Mouse (Mus musculus) cerebellum, adult 2 months (tissue): ENCODE measurements around the gene Gp1ba. TPM values are rescaled to one million over a fixed set of nuclear protein-coding genes. Genes with fewer than 3 reads are reported as not detected.

Source experiments
- DNase-seq, 2 experiments: peaks; one replicate each; pipeline ENCODE4 v3.0.0; 2021
- H3K27ac ChIP-seq: fragments of 200-500 bp; 2 replicates; pipeline ENCODE4 v1.5.1; 2012; ENCODE audit warnings: low read length, control low read depth, inconsistent platforms; ENCODE audit not compliant: insufficient read depth
- H3K27me3 ChIP-seq: fragments of 200-500 bp; 2 replicates; pipeline ENCODE4 v1.6.1; 2012; ENCODE audit warnings: inconsistent platforms, mild to moderate bottlenecking, low read length, moderate library complexity; ENCODE audit not compliant: control insufficient read depth, insufficient read depth
- H3K4me1 ChIP-seq: fragments of 200-500 bp; 2 replicates; pipeline ENCODE4 v1.6.1; 2011; ENCODE audit warnings: low read length; ENCODE audit not compliant: control insufficient read depth, insufficient read depth
- H3K4me3 ChIP-seq: fragments of 200-500 bp; replicated peaks from 2 replicates; pipeline ENCODE3; 2011; ENCODE audit warnings: mild to moderate bottlenecking, low read depth, low read length, control low read depth; ENCODE audit not compliant: insufficient read depth
- CTCF ChIP-seq: fragments of 200-500 bp; IDR thresholded peaks from 2 replicates; pipeline ENCODE4 v1.5.1; 2011; ENCODE audit warnings: low read depth, mild to moderate bottlenecking, control low read depth, low read length, moderate library complexity, borderline replicate concordance; ENCODE audit not compliant: insufficient read depth
- POLR2A ChIP-seq: fragments of 200-500 bp; IDR thresholded peaks from 2 replicates; pipeline ENCODE4 v1.6.1; 2011; ENCODE audit warnings: low read length, control low read depth, borderline replicate concordance; ENCODE audit not compliant: insufficient read depth
- WGBS: fragments of 180-500 bp; shearing (Covaris S2); methylation state at CpG from one replicate; pipeline ENCODE4 v1.1.7; 2018; 5-methylcytosine and 5-hydroxymethylcytosine counted together
- polyA plus RNA-seq: library from polyadenylated mRNA; depleted of rRNA; stranded (reverse); fragments of >200 nt; gene quantifications from 2 replicates; pipeline ENCODE4 v1.2.3, GENCODE M21; 2012

Gene Gp1ba
- polyA plus RNA-seq, 1 experiment: not detected

GRCm38 (mm10) chr11:70652884-70653344 is 14.0 kb downstream of the Gp1ba start:
- Histone ChIP-seq H3K4me1 (peaks cover 13% of the 10 kb centered on the region), H3K4me3 (peak overlapping the region; percentile 99), H3K27me3 (no peaks in the 10 kb centered on the region), H3K27ac (no peak overlapping the region)
- WGBS: 48% methylated on average over 6 of the region's 6 CpGs
- DNase-seq: peak in 1 of 2 experiments; percentile 8
- no peak for TF ChIP-seq POLR2A
- no peak for TF ChIP-seq CTCF

- peak; percentile 66 for DNase-seq
- WGBS: 1% methylated on average over 63 of the region's 63 CpGs
- Histone ChIP-seq H3K27ac (peak overlapping the region; percentile 98), H3K4me1 (peaks cover 13% of the 10 kb centered on the region), H3K4me3 (peak overlapping the region; percentile 99), H3K27me3 (no peaks in the 10 kb centered on the region)
- TF ChIP-seq CTCF (no peak), POLR2A (no peak; the same call in 1 of the 2 replicates)
Measured at GRCm38 (mm10) chr11:70653345-70654197, 14.6 kb downstream of the Gp1ba start.

GRCm38 (mm10) chr11:70654198-70654922 is 15.4 kb downstream of the Gp1ba start, which contains the start of gene Pfn1:
Gene Pfn1, minus strand, starts transcription at chr11:70654644.
- under 1% methylated on average over 61 of the region's 61 CpGs for WGBS
- H3K4me3 ChIP-seq: peak within 1 kb of the TSS; percentile 99
- peak; percentile 80 to 81 for DNase-seq
- peaks cover 10% of the 10 kb centered on the region for H3K4me1 ChIP-seq
- H3K27me3 ChIP-seq: no peaks in the 10 kb centered on the region
- peak within 1 kb of the TSS; percentile 98 for H3K27ac ChIP-seq
- TF ChIP-seq CTCF (no peak), POLR2A (peak; percentile 58)

GRCm38 (mm10) chr11:70654923-70655570 is 16.1 kb downstream of the Gp1ba start:
- H3K4me1 ChIP-seq: peaks cover 9% of the 10 kb centered on the region
- peak; percentile 88 for DNase-seq
- H3K27ac ChIP-seq: peak overlapping the region; percentile 70
- under 1% methylated on average over 48 of the region's 48 CpGs for WGBS
- peak overlapping the region; percentile 99 for H3K4me3 ChIP-seq
- TF ChIP-seq POLR2A (peak; percentile 66; the same call in 1 of the 2 replicates), CTCF (no peak)
- H3K27me3 ChIP-seq: no peaks in the 10 kb centered on the region

GRCm38 (mm10) chr11:70655571-70656455 is 16.9 kb downstream of the Gp1ba start:
- H3K27ac ChIP-seq: peak overlapping the region; percentile 70; the same call in 1 of the 2 replicates
- WGBS: 1% methylated on average over 61 of the region's 61 CpGs

GRCm38 (mm10) chr11:70656456-70656927 is 17.6 kb downstream of the Gp1ba start:
- DNase-seq: peak in 1 of 2 experiments; percentile 42
- Histone ChIP-seq H3K27me3 (no peaks in the 10 kb centered on the region), H3K4me1 (peaks cover 9% of the 10 kb centered on the region), H3K27ac (no peak overlapping the region), H3K4me3 (peak overlapping the region; percentile 99)
- TF ChIP-seq POLR2A (no peak), CTCF (no peak)
- 19% methylated on average over 16 of the region's 16 CpGs for WGBS

More at GRCm38 (mm10) chr11:70655571-70656455, 16.9 kb downstream of the Gp1ba start:
- TF ChIP-seq CTCF (no peak), POLR2A (no peak)
- Histone ChIP-seq H3K4me3 (peak overlapping the region; percentile 99), H3K4me1 (peaks cover 9% of the 10 kb centered on the region), H3K27me3 (no peaks in the 10 kb centered on the region)
- DNase-seq: peak in 1 of 2 experiments; percentile 54

GRCm38 (mm10) chr11:70656964-70657363 is 18.0 kb downstream of the Gp1ba start, which contains the start of gene Eno3:
Gene Eno3, plus strand, starts transcription at chr11:70657202.
- DNase-seq: peak in 1 of 2 experiments; percentile 23
- peak within 1 kb of the TSS; percentile 99 for H3K4me3 ChIP-seq
- H3K27ac ChIP-seq: no peak within 1 kb of the TSS
- WGBS: 48% methylated on average over 3 of the region's 3 CpGs
- no peak for TF ChIP-seq POLR2A
- no peak for TF ChIP-seq CTCF
- no peaks in the 10 kb centered on the region for H3K27me3 ChIP-seq
- peaks cover 9% of the 10 kb centered on the region for H3K4me1 ChIP-seq
